Mouse (Mus musculus) CH12.LX (cell line): ENCODE measurements at regions not wholly inside any gene's neighbourhood (a gene's known extent, or its start where the extent isn't known, plus 50 kb on each side); places are given as distances from the start of the nearest gene placed in this dataset.

ENCODE experiments used
- DNase-seq: peaks from one replicate; pipeline ENCODE4 v3.0.0-alpha.2; 2013; ENCODE audit errors: extremely low read depth
- H3K27ac ChIP-seq: 2 replicates; pipeline ENCODE4 v1.5.1; 2012; ENCODE audit warnings: low read depth, mild to moderate bottlenecking, control low read depth, moderate library complexity; ENCODE audit not compliant: insufficient read depth
- H3K27me3 ChIP-seq: replicated peaks from 2 replicates; pipeline ENCODE3; 2012; ENCODE audit warnings: inconsistent platforms
- H3K36me3 ChIP-seq, 2 experiments: replicated peaks in 1 of 2; 2 replicates each; pipeline versions ENCODE3 to v1.6.1; 2012; ENCODE audit warnings: inconsistent platforms in 1 of 2, low read length in 1 of 2, mild to moderate bottlenecking in 1 of 2, mixed read lengths in 1 of 2, moderate library complexity in 1 of 2; ENCODE audit not compliant: control insufficient read depth in 1 of 2, insufficient read depth in 1 of 2
- H3K4me1 ChIP-seq, 2 experiments: 2 replicates each; pipeline ENCODE4 v1.6.1; 2012; ENCODE audit warnings: inconsistent platforms in 1 of 2, moderate library complexity in 1 of 2; ENCODE audit not compliant: insufficient read depth in 2 of 2, control insufficient read depth in 1 of 2
- H3K4me2 ChIP-seq: 2 replicates; pipeline ENCODE4 v1.6.1; 2012; ENCODE audit warnings: low read depth, mild to moderate bottlenecking, control low read depth; ENCODE audit not compliant: poor library complexity, insufficient read depth, severe bottlenecking
- H3K4me3 ChIP-seq, 3 experiments: fragments of 150-350 bp in 1 of 3; sonication (generic) in 1 of 3; replicated peaks in 1 of 3; 2 replicates each; pipeline versions ENCODE3 to v1.5.1; 2011 to 2012; ENCODE audit warnings: low read depth in 2 of 3, low read length in 2 of 3, mild to moderate bottlenecking in 2 of 3, moderate library complexity in 2 of 3, control low read depth in 1 of 3, improper control_type of control experiment in 1 of 3, inconsistent platforms in 1 of 3, mixed read lengths in 1 of 3; ENCODE audit not compliant: poor library complexity in 1 of 3
- H3K79me2 ChIP-seq: replicated peaks from 2 replicates; pipeline ENCODE4 v1.6.1; 2012; ENCODE audit warnings: mild to moderate bottlenecking, moderate library complexity; ENCODE audit not compliant: control insufficient read depth, poor library complexity, insufficient read depth, severe bottlenecking; ENCODE audit errors: extremely low read depth
- H3K9ac ChIP-seq: 2 replicates; pipeline ENCODE4 v1.6.1; 2012; ENCODE audit warnings: low read depth, mild to moderate bottlenecking, control low read depth, moderate library complexity; ENCODE audit not compliant: insufficient read depth
- H3K9me3 ChIP-seq: replicated peaks from 2 replicates; pipeline ENCODE3; 2012; ENCODE audit warnings: low read length, inconsistent platforms, mixed read lengths
- BHLHE40 ChIP-seq: IDR thresholded peaks from 2 replicates; pipeline ENCODE4 v1.6.1; 2011; ENCODE audit warnings: mild to moderate bottlenecking, low read depth, low read length, improper control_type of control experiment
- CHD1 ChIP-seq: IDR thresholded peaks from 2 replicates; pipeline ENCODE4 v1.6.1; 2012; ENCODE audit warnings: low read depth, low read length, improper control_type of control experiment, inconsistent platforms
- CHD2 ChIP-seq: IDR thresholded peaks from 2 replicates; pipeline ENCODE4 v1.6.1; 2011; ENCODE audit warnings: low read length, improper control_type of control experiment
- ELF1 ChIP-seq: IDR thresholded peaks from 2 replicates; pipeline ENCODE4 v1.6.1; 2014; ENCODE audit warnings: low read depth, mild to moderate bottlenecking, inconsistent platforms, low read length, improper control_type of control experiment
- ETS1 ChIP-seq: conservative IDR thresholded peaks from 2 replicates; pipeline ENCODE4 v1.6.1; 2012; ENCODE audit warnings: low read depth, mild to moderate bottlenecking, inconsistent platforms, low read length, improper control_type of control experiment, moderate library complexity
- GABPA ChIP-seq: IDR thresholded peaks from 2 replicates; pipeline ENCODE4 v1.6.1; 2012; ENCODE audit warnings: low read depth, low read length, improper control_type of control experiment, inconsistent platforms; ENCODE audit not compliant: insufficient replicate concordance
- IRF4 ChIP-seq: IDR thresholded peaks from 2 replicates; pipeline ENCODE4 v1.6.1; 2014; ENCODE audit warnings: low read depth, mild to moderate bottlenecking, inconsistent platforms, low read length, improper control_type of control experiment
- JUN ChIP-seq: IDR thresholded peaks from 2 replicates; pipeline ENCODE4 v1.6.1; 2011; ENCODE audit warnings: low read depth, mild to moderate bottlenecking, low read length, improper control_type of control experiment, moderate library complexity; ENCODE audit not compliant: insufficient read depth
- JUND ChIP-seq: conservative IDR thresholded peaks from 2 replicates; pipeline ENCODE4 v1.6.1; 2011; ENCODE audit warnings: low read depth, low read length, improper control_type of control experiment
- KAT2A ChIP-seq: IDR thresholded peaks from 2 replicates; pipeline ENCODE4 v1.6.1; 2012; ENCODE audit warnings: low read length, improper control_type of control experiment, inconsistent platforms; ENCODE audit not compliant: insufficient replicate concordance
- MEF2A ChIP-seq: IDR thresholded peaks from 2 replicates; pipeline ENCODE4 v1.6.1; 2014; ENCODE audit warnings: low read depth, mild to moderate bottlenecking, inconsistent platforms, low read length, improper control_type of control experiment, borderline replicate concordance
- MXI1 ChIP-seq: IDR thresholded peaks from 2 replicates; pipeline ENCODE4 v1.6.1; 2011; ENCODE audit warnings: mild to moderate bottlenecking, low read depth, low read length, improper control_type of control experiment
- MYC ChIP-seq: IDR thresholded peaks from 2 replicates; pipeline ENCODE4 v1.6.1; 2011; ENCODE audit warnings: low read depth, mild to moderate bottlenecking, improper control_type of control experiment, low read length
- PAX5 ChIP-seq: IDR thresholded peaks from 2 replicates; pipeline ENCODE4 v1.6.1; 2012; ENCODE audit warnings: low read length, inconsistent platforms, mixed read lengths
- POLR2A ChIP-seq: IDR thresholded peaks from 2 replicates; pipeline ENCODE4 v1.6.1; 2011; ENCODE audit warnings: low read depth, mild to moderate bottlenecking, improper control_type of control experiment, low read length
- POLR2AphosphoS2 ChIP-seq: IDR thresholded peaks from 2 replicates; pipeline ENCODE4 v1.6.1; 2011; ENCODE audit warnings: low read depth, low read length, improper control_type of control experiment
- RAD21 ChIP-seq: IDR thresholded peaks from 2 replicates; pipeline ENCODE4 v1.6.1; 2011; ENCODE audit warnings: low read depth, mild to moderate bottlenecking, low read length, improper control_type of control experiment, moderate library complexity
- TBP ChIP-seq: conservative IDR thresholded peaks from 2 replicates; pipeline ENCODE4 v1.6.1; 2011; ENCODE audit warnings: low read depth, low read length, improper control_type of control experiment
- TCF12 ChIP-seq: IDR thresholded peaks from 2 replicates; pipeline ENCODE4 v1.6.1; 2014; ENCODE audit warnings: low read depth, mild to moderate bottlenecking, inconsistent platforms, low read length, improper control_type of control experiment
- USF1 ChIP-seq: IDR thresholded peaks from 2 replicates; pipeline ENCODE4 v1.6.1; 2014; ENCODE audit warnings: low read depth, mild to moderate bottlenecking, inconsistent platforms, low read length, improper control_type of control experiment
- USF2 ChIP-seq: conservative IDR thresholded peaks from 2 replicates; pipeline ENCODE4 v1.6.1; 2011; ENCODE audit warnings: low read depth, low read length, improper control_type of control experiment
- ZC3H11A ChIP-seq: IDR thresholded peaks from 2 replicates; pipeline ENCODE4 v1.6.1; 2012; ENCODE audit warnings: low read depth, mild to moderate bottlenecking, inconsistent platforms, low read length, improper control_type of control experiment
- ZMIZ1 ChIP-seq: IDR thresholded peaks from 2 replicates; pipeline ENCODE4 v1.6.1; 2012; ENCODE audit warnings: low read depth, mild to moderate bottlenecking, inconsistent platforms, low read length, improper control_type of control experiment
- dilution Hi-C: fragments of 300-500 bp; cut with MboI; formaldehyde crosslinking; loops from 2 replicates; pipeline ENCODE4 v1.14.3; 2020; ENCODE audit warnings: low sequenced_read_pairs; ENCODE audit not compliant: extremely low pct_unique_long_range_greater_than_20kb, extremely low pct_ligation_motif_present
- in situ Hi-C: fragments of 300-500 bp; cut with MboI; formaldehyde crosslinking; loops from 3 replicates; pipeline ENCODE4 v1.14.3; 2019; ENCODE audit warnings: low sequenced_read_pairs, low pct_ligation_motif_present, low pct_unique_long_range_greater_than_20kb, mixed read lengths

GRCm38 (mm10) chr16:50841205-50841604, 250.3 kb upstream of the Ccdc54 start:
- TF ChIP-seq CHD2 (no peak), PAX5 (no peak), ZMIZ1 (no peak), CHD1 (no peak), POLR2AphosphoS2 (no peak), GABPA (no peak), TCF12 (no peak), ZC3H11A (no peak), USF2 (no peak), JUND (no peak), ELF1 (no peak), RAD21 (no peak), MYC (no peak), KAT2A (no peak), POLR2A (no peak), JUN (no peak), USF1 (no peak), IRF4 (no peak), MXI1 (no peak)
- TF ChIP-seq, all 38 proteins: peak for 0
- Histone ChIP-seq H3K4me1 (peaks cover 0 to 13% of the 10 kb centered on the region in 2 experiments; a peak in 2 of 4 replicates), H3K79me2 (no peaks in the 10 kb centered on the region), H3K36me3 (no peaks in the 10 kb centered on the region), H3K27me3 (no peaks in the 10 kb centered on the region), H3K9ac (no peak overlapping the region), H3K9me3 (no peaks in the 10 kb centered on the region), H3K27ac (no peak overlapping the region), H3K4me2 (no peak overlapping the region), H3K4me3 (no peak overlapping the region)
- in situ Hi-C loops (no loop called here), dilution Hi-C loops (no loop called here)
- no peak for DNase-seq

DNA sequence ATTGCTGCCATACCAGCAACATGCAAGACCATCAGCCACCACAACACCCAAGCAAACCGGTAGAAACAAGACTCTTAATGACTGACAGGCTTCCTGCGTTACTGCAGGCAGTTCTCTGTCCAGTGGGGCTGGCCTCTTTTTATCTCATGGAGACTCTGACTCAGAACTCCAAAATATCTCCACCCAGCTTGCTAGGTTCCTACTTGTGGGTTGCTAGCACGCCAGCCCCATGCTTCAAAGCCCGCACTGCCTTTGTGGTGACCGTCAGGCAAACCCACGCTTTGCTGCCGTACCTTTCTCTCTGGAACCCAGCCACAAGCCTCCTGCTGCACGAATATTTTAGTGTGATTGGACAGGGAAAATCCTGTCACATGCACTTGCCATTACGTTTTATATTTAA, 248.7 kb upstream of the Ccdc54 start:
- 0 out of 2 replicates have a peak, but pooled peaks have one; percentile 11 for TF ChIP-seq IRF4
- no peak for TF ChIP-seq PAX5
- peak; percentile 39; the same call in 1 of the 2 replicates for TF ChIP-seq JUN
- TF ChIP-seq USF2: no peak
- TF ChIP-seq ETS1: peak; percentile 41; the same call in 1 of the 2 replicates
- peak; percentile 95 for TF ChIP-seq MEF2A
- TF ChIP-seq BHLHE40: peak; percentile 62
- TF ChIP-seq JUND: peak; percentile 56
- no peak for TF ChIP-seq TBP
- Histone ChIP-seq H3K36me3 (no peaks in the 10 kb centered on the region), H3K4me3 (no peak overlapping the region), H3K9me3 (no peaks in the 10 kb centered on the region), H3K4me2 (no peak overlapping the region), H3K4me1 (peaks cover 0 to 13% of the 10 kb centered on the region in 2 experiments; a peak in 2 of 4 replicates), H3K27ac (no peak overlapping the region), H3K27me3 (no peaks in the 10 kb centered on the region), H3K9ac (no peak overlapping the region), H3K79me2 (no peaks in the 10 kb centered on the region)
- dilution Hi-C loops: no loop called here
- in situ Hi-C loops: no loop called here
- peak; percentile 79 for DNase-seq
